Mouse (Mus musculus): Measurements from ENCODE around the gene Myl12a. TPM values are rescaled to one million over a fixed set of nuclear protein-coding genes. Genes with fewer than 3 reads are reported as not detected.

The Myl12a gene
- polyA plus RNA-seq (2017; shearing (Covaris generic)) = 819 TPM

DNA sequence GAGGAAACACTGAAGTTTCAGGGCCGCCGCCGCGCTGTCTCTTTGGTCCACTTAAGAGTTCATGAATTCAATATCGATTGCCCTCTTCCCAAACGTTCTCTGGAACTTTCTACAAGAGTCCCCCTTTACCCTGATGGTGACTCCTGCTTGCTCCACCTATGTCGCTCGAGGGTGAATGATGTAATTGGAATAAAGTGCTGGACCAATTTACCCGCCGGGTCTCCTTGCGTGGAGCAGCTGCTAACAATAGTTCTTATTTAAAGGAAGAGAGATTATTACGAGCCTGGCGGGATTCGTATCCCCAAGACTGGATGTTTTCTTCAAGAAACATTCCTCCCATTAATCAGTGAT is at the start of gene Myl12a:
Gene Myl12a (minus strand): TSS at position 135 of the 351 bp plus-strand sequence.

DNA sequence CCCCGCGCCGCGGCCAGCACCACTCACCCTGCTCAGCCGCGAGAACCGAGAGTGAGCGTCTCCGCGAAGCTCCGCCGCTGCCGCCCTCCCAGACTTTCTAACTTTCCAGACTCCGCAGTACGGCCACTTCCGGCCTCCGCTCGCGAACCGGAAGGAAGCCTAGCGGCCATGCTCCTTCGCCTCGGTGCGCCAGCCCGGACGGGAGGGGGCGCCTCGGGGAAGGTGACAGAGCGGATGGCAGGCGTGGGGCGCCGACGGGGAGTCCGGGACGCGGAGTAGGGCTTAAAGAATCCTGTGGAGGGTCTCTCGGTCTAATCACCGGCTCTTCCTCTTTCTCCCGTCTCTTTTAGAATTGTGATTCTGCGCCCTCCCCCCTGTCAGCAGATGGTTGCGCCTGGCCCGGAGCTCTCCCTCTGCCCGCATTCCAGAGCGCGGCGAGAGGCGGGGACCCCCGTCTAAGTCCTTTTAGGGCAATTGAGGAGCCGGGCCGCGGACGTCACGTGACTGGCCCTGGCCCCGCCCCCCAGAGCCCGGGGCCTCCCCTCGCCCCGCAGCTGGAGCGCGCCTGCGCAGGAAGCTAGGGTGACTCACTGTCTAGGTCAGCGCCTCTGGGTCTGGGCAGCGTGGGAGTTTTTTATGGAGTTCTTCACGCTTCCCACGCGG is 466 bp downstream of the Myl12a start, which contains the start of gene Myom1:
Gene Myom1 (plus strand): TSS at position 553 of the 663 bp plus-strand sequence.

Other genes starting within 250 kb of the Myl12a start
- gene Tgif1, start 149.3 kb downstream of the Myl12a start, polyA plus RNA-seq (2017; shearing (Covaris generic)) = 84.0 TPM
- gene Myom1, start 245 bp downstream of the Myl12a start, polyA plus RNA-seq (2017; shearing (Covaris generic)) = 1.5 TPM
- 21.9 TPM for gene Lpin2, start 179.7 kb upstream of the Myl12a start, polyA plus RNA-seq (2017; shearing (Covaris generic))

Measured in inflammation-experienced regulatory T-cells, adult 16 weeks (primary cell).